Mouse (Mus musculus) retina, postnatal 1 day (tissue): ENCODE measurements around the gene Olfr1416.

Experiments
- DNase-seq: peaks from one replicate; pipeline ENCODE4 v3.0.0-alpha.2; 2012

Olfr1416 gene

DNA sequence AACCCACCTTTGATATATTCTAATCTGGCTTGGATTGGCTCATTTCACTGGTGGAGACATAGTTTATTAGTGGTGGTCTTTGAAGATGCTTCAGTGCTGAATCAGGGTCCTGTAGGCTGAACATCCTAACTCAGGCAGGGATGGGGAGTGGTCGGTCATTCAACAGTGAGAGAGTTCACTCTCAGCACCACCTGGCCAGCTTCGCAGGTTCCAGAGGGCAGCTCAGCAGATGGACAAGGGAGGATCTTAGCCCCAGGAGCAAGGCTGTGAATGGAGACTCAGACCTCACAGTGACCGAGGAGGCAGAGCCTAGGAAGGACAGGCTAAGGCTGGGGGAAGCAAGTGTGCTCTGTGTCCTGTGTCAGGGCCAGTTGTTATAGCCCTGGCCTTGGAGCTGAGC is 53.5 kb downstream of the Olfr1416 start:
- DNase-seq: no peak

DNA sequence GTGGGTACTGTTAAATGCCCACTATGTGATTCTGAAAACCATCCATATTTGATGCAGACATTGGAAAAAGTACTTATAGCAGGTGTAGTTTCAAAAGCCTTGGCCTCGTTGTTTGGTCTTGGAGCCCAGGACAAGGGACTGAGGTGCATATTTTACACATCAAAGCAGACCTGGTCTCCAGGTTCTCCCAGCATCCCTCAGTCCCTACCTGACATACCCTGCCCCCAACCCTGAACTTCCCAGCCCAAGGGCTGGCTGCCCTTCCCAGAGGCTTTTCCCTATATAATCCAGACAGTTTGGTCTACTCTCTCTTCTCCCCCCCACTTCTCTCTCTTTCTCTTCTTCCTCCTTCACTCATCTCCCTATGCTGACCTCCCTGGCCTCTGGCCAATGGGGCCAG is 53.9 kb downstream of the Olfr1416 start:
- DNase-seq: no peak
